Mouse (Mus musculus) limb, embryonic 10.5 days (tissue): ENCODE measurements around the gene Ube2q2. TPM values are rescaled to one million over a fixed set of nuclear protein-coding genes. Genes with fewer than 3 reads are reported as not detected.
A peak's percentile ranks its signal among the peaks of the same experiment; 100 is the strongest.
"Not testable (repeated sequence)": the region's sequence is repeated elsewhere in the genome, so short reads cannot be mapped to it uniquely, and the experiment has no call there.

Experiments
- DNase-seq: peaks from one replicate; pipeline ENCODE4 v3.0.0-alpha.2; 2017; ENCODE audit warnings: low spot score
- H3K27ac ChIP-seq: fragments of 300-500 bp; sonication (generic); 2 replicates; pipeline ENCODE4 v1.5.1; 2016; ENCODE audit warnings: mild to moderate bottlenecking
- H3K27me3 ChIP-seq: fragments of 300-500 bp; sonication (generic); 2 replicates; pipeline ENCODE4 v1.6.1; 2016; ENCODE audit warnings: low read depth, mild to moderate bottlenecking; ENCODE audit not compliant: poor library complexity, severe bottlenecking
- H3K36me3 ChIP-seq: fragments of 300-500 bp; sonication (generic); 2 replicates; pipeline ENCODE4 v1.6.1; 2016; ENCODE audit warnings: mild to moderate bottlenecking, moderate library complexity
- H3K4me1 ChIP-seq: fragments of 300-500 bp; sonication (generic); 2 replicates; pipeline ENCODE4 v1.6.1; 2016
- H3K4me3 ChIP-seq: fragments of 300-500 bp; sonication (generic); 2 replicates; pipeline ENCODE4 v1.5.1; 2016; ENCODE audit warnings: mild to moderate bottlenecking, moderate library complexity
- H3K9me3 ChIP-seq: fragments of 300-500 bp; sonication (generic); replicated peaks from 2 replicates; pipeline ENCODE4 v1.6.1; 2016; ENCODE audit warnings: mild to moderate bottlenecking
- WGBS: fragments of 180-500 bp; shearing (Covaris S2); methylation state at CpG from one replicate; pipeline ENCODE4 v1.1.7; 2016; 5-methylcytosine and 5-hydroxymethylcytosine counted together
- polyA plus RNA-seq: library from polyadenylated mRNA; unstranded; fragments of >200 nt; fragmentation: Nextera tagmentation; extraction: Ambion mirVana; gene quantifications from 2 replicates; pipeline ENCODE4 v1.2.1, GENCODE M21; 2016

Ube2q2 gene
- polyA plus RNA-seq: 32.6 and 33.9 TPM in 2 replicates

- Histone ChIP-seq H3K36me3 (peaks cover 11% of the 10 kb centered on the region; the same call in 1 of the 2 replicates), H3K4me3 (peak within 1 kb of the TSS; percentile 78), H3K27ac (peak within 1 kb of the TSS; percentile 94), H3K4me1 (peaks cover 24% of the 10 kb centered on the region), H3K9me3 (no peaks in the 10 kb centered on the region), H3K27me3 (no peaks in the 10 kb centered on the region)
- peak; percentile 87 for DNase-seq
- WGBS: 1% methylated on average over 73 of the region's 81 CpGs
Observed at GRCm38 (mm10) chr9:55148854-55149498, at the start of gene Ube2q2. TSS of gene Ube2q2 (plus strand) at chr9:55148854.

GRCm38 (mm10) chr9:55101117-55101516, 47.5 kb upstream of the Ube2q2 start:
- H3K27ac ChIP-seq: no peak overlapping the region
- WGBS: 37% methylated on average over 3 of the region's 3 CpGs
- no peak for DNase-seq
- no peak overlapping the region for H3K4me3 ChIP-seq
- no peaks in the 10 kb centered on the region for H3K9me3 ChIP-seq
- H3K4me1 ChIP-seq: peaks cover 11% of the 10 kb centered on the region
- H3K27me3 ChIP-seq: no peaks in the 10 kb centered on the region
- H3K36me3 ChIP-seq: no peaks in the 10 kb centered on the region

GRCm38 (mm10) chr9:55102186-55102835, 46.3 kb upstream of the Ube2q2 start:
- no peak for DNase-seq
- Histone ChIP-seq H3K36me3 (no peaks in the 10 kb centered on the region), H3K4me3 (no peak overlapping the region), H3K4me1 (peaks cover 11% of the 10 kb centered on the region), H3K27ac (no peak overlapping the region), H3K9me3 (no peaks in the 10 kb centered on the region), H3K27me3 (no peaks in the 10 kb centered on the region)
- WGBS: 92% methylated on average over 8 of the region's 8 CpGs

GRCm38 (mm10) chr9:55102931-55103630, 45.6 kb upstream of the Ube2q2 start:
- no peaks in the 10 kb centered on the region for H3K27me3 ChIP-seq
- H3K27ac ChIP-seq: no peak overlapping the region
- no peak overlapping the region for H3K4me3 ChIP-seq
- peaks cover 11% of the 10 kb centered on the region for H3K4me1 ChIP-seq
- WGBS: 95% methylated on average over 5 of the region's 5 CpGs
- H3K36me3 ChIP-seq: no peaks in the 10 kb centered on the region
- H3K9me3 ChIP-seq: no peaks in the 10 kb centered on the region
- no peak for DNase-seq

- H3K36me3 ChIP-seq: no peaks in the 10 kb centered on the region
- WGBS: 32% methylated on average over 16 of the region's 16 CpGs
- no peaks in the 10 kb centered on the region for H3K9me3 ChIP-seq
- DNase-seq: peak; percentile 91
- no peak overlapping the region for H3K27ac ChIP-seq
- H3K4me3 ChIP-seq: no peak overlapping the region
- no peaks in the 10 kb centered on the region for H3K4me1 ChIP-seq
- H3K27me3 ChIP-seq: no peaks in the 10 kb centered on the region
Observed at GRCm38 (mm10) chr9:55110059-55110834, 38.4 kb upstream of the Ube2q2 start.

- H3K4me1 ChIP-seq, H3K27me3 ChIP-seq, H3K4me3 ChIP-seq, H3K9me3 ChIP-seq, DNase-seq, H3K27ac ChIP-seq, H3K36me3 ChIP-seq: not testable (repeated sequence)
- WGBS: 31% methylated on average over 3 of the region's 3 CpGs
Observed at GRCm38 (mm10) chr9:55110835-55111217, 37.8 kb upstream of the Ube2q2 start.

- H3K4me1 ChIP-seq: peaks cover 2% of the 10 kb centered on the region; the same call in 1 of the 2 replicates
- no peak for DNase-seq
- 93% methylated on average over 1 of the region's 1 CpGs for WGBS
Observed at GRCm38 (mm10) chr9:55114752-55115151, 33.9 kb upstream of the Ube2q2 start.

GRCm38 (mm10) chr9:55117293-55118055, 31.2 kb upstream of the Ube2q2 start:
- Histone ChIP-seq H3K4me1 (peaks cover 2% of the 10 kb centered on the region; the same call in 1 of the 2 replicates), H3K9me3 (no peaks in the 10 kb centered on the region)
- 95% methylated on average over 5 of the region's 5 CpGs for WGBS

More at GRCm38 (mm10) chr9:55114752-55115151, 33.9 kb upstream of the Ube2q2 start:
- Histone ChIP-seq H3K36me3 (no peaks in the 10 kb centered on the region), H3K4me3 (no peak overlapping the region), H3K9me3 (no peaks in the 10 kb centered on the region), H3K27me3 (no peaks in the 10 kb centered on the region), H3K27ac (no peak overlapping the region)

GRCm38 (mm10) chr9:55122586-55122985, 26.1 kb upstream of the Ube2q2 start:
- Histone ChIP-seq H3K27ac (peak overlapping the region; percentile 9; the same call in 1 of the 2 replicates), H3K4me3 (no peak overlapping the region), H3K4me1 (0 out of 2 replicates have a peak, but pooled peaks cover 3% of the 10 kb centered on the region), H3K9me3 (no peaks in the 10 kb centered on the region), H3K27me3 (no peaks in the 10 kb centered on the region), H3K36me3 (no peaks in the 10 kb centered on the region)
- WGBS: 71% methylated on average over 3 of the region's 3 CpGs
- DNase-seq: no peak

More at GRCm38 (mm10) chr9:55117293-55118055, 31.2 kb upstream of the Ube2q2 start:
- no peak for DNase-seq
- no peak overlapping the region for H3K27ac ChIP-seq
- no peak overlapping the region for H3K4me3 ChIP-seq
- no peaks in the 10 kb centered on the region for H3K27me3 ChIP-seq
- no peaks in the 10 kb centered on the region for H3K36me3 ChIP-seq

GRCm38 (mm10) chr9:55125735-55126134, 22.9 kb upstream of the Ube2q2 start:
- H3K36me3 ChIP-seq: no peaks in the 10 kb centered on the region
- H3K9me3 ChIP-seq: no peaks in the 10 kb centered on the region
- 91% methylated on average over 7 of the region's 7 CpGs for WGBS
- H3K27me3 ChIP-seq: no peaks in the 10 kb centered on the region
- H3K4me1 ChIP-seq: 0 out of 2 replicates have a peak, but pooled peaks cover 3% of the 10 kb centered on the region
- DNase-seq: no peak
- H3K4me3 ChIP-seq: no peak overlapping the region
- H3K27ac ChIP-seq: no peak overlapping the region

GRCm38 (mm10) chr9:55126295-55126694, 22.4 kb upstream of the Ube2q2 start:
- no peak for DNase-seq
- H3K4me1 ChIP-seq: 0 out of 2 replicates have a peak, but pooled peaks cover 3% of the 10 kb centered on the region
- H3K4me3 ChIP-seq: no peak overlapping the region
- no peaks in the 10 kb centered on the region for H3K27me3 ChIP-seq
- WGBS: 78% methylated on average over 1 of the region's 1 CpGs
- H3K36me3 ChIP-seq: no peaks in the 10 kb centered on the region
- H3K9me3 ChIP-seq: no peaks in the 10 kb centered on the region
- no peak overlapping the region for H3K27ac ChIP-seq

- Histone ChIP-seq H3K4me3 (no peak overlapping the region), H3K27ac (no peak overlapping the region), H3K4me1 (no peaks in the 10 kb centered on the region), H3K36me3 (no peaks in the 10 kb centered on the region), H3K27me3 (no peaks in the 10 kb centered on the region), H3K9me3 (no peaks in the 10 kb centered on the region)
- peak; percentile 7 for DNase-seq
Observed at GRCm38 (mm10) chr9:55131851-55132250, 16.8 kb upstream of the Ube2q2 start.
